In the genomic region with DNA sequence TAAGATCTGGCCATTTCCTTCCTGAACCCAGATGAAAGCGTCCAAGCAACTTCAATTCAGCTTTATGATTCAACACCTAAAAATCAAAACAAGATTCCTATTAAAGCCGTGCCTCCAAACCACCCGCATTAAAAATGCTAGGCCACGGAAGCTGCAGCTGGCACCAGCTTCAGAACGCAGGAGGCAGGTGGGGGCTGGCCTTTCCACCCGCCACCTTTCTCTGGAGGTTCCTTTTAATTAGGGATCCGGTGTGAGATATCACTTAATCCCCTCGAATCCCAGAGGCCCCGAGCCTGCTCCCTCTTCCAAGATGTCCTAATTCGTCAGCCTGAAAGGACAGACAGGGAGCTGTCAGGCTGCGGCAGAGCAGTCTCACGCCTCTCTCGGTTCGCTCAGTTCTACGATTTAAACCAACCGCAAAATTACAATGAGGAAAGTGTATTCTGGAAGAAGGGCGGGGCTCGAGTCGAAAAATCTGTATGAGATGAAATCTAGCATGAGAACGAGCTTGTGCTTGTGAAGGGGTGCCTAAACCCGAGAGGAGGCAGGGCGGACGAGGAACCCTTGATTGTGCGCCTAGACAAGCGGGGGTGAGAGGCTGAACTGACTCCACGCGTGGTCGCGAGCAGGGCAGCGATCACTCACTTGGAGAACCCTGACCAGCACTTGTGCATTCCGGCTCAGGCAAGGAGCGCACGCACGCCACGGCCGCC, we compare ENCODE assay signal across 9 mouse cellular contexts. TPM values are rescaled to one million over a fixed set of nuclear protein-coding genes. Genes with fewer than 3 reads are reported as not detected.
A peak's percentile ranks its signal among the peaks of the same experiment; 100 is the strongest.
DNase-seq lines count a peak whose midpoint lies in the region; ATAC-seq and TF ChIP-seq lines count a peak whose summit lies in the region.
"Had no signal": no experiment of that assay in that cellular context is flagged by ENCODE, and none has a peak within 500 bp of the region (broad histone marks: within the 10 kb centered on the region; RNA-seq: fewer than 3 reads in every experiment).

No protein-coding gene starts in this region.

- in situ Hi-C loops in ES-E14 (cut with MboI; ENCODE audit: low sequenced_read_pairs in 2 of 2, unreplicated experiment in 2 of 2): loop anchor here in 1 of 2 experiments (25.0 kb wide), 1 partner anchor 706 kb away; no protein-coding TSS in a partner anchor

- H3K27ac ChIP-seq in kidney, adult 2 months (ENCODE audit: insufficient read depth, low read depth, low read length): no peak overlapping the region
- H3K27ac ChIP-seq in ES-E14 (ENCODE audit: insufficient read depth, low read depth, low read length, poor library complexity, severe bottlenecking): no peak overlapping the region
- H3K27ac ChIP-seq in embryonic facial prominence, embryonic 14.5 days (replicated peaks; ENCODE audit: low read depth, low read length): no peak overlapping the region
- no peak overlapping the region for H3K27ac ChIP-seq in limb, embryonic 12.5 days
- H3K27ac ChIP-seq in small intestine, adult 2 months (ENCODE audit: insufficient read depth, low read depth, low read length): peak overlapping the region; percentile 21; the same call in 1 of the 2 replicates
- H3K27ac ChIP-seq: macrophage had no signal

- no peaks in the 10 kb centered on the region for H3K27me3 ChIP-seq in kidney, adult 2 months (replicated peaks; ENCODE audit: control insufficient read depth, insufficient read depth, low read length)
- peaks cover 58% of the 10 kb centered on the region for H3K27me3 ChIP-seq in embryonic facial prominence, embryonic 14.5 days (replicated peaks; ENCODE audit: control insufficient read depth, insufficient read depth, low read length)
- peaks cover 77% of the 10 kb centered on the region for H3K27me3 ChIP-seq in limb, embryonic 12.5 days
- peaks cover 29% of the 10 kb centered on the region; the same call in 1 of the 2 replicates for H3K27me3 ChIP-seq in small intestine, adult 2 months (ENCODE audit: control insufficient read depth, insufficient read depth, low read length)

- no peak for TF ChIP-seq CTCF in kidney, adult 2 months (conservative IDR thresholded peaks at IDR 0.05; ENCODE audit: insufficient read depth, insufficient read length, low read depth, low read length)
- TF ChIP-seq CTCF in small intestine, adult 2 months (IDR thresholded peaks at IDR 0.05; ENCODE audit: extremely low read depth, insufficient read length, insufficient replicate concordance, low read depth, low read length): no peak

- peak overlapping the region; percentile 77 for H3K9ac ChIP-seq in ES-E14 (ENCODE audit: insufficient read depth, low read depth, low read length, poor library complexity, severe bottlenecking)
- H3K9ac ChIP-seq in embryonic facial prominence, embryonic 14.5 days (ENCODE audit: low read depth, low read length): peak overlapping the region; percentile 54
- H3K9ac ChIP-seq in limb, embryonic 12.5 days (replicated peaks): peak overlapping the region; percentile 53

- H3K4me1 ChIP-seq in kidney, adult 2 months (ENCODE audit: control insufficient read depth, insufficient read depth, low read length): 0 out of 2 replicates have a peak, but pooled peaks cover 4% of the 10 kb centered on the region
- H3K4me1 ChIP-seq in ES-E14 (ENCODE audit: control insufficient read depth in 2 of 2, insufficient read depth in 2 of 2, low read length in 2 of 2, poor library complexity in 1 of 2): peaks cover 0 to 4% of the 10 kb centered on the region in 2 experiments; a peak in 1 of 4 replicates
- peaks cover 8% of the 10 kb centered on the region for H3K4me1 ChIP-seq in embryonic facial prominence, embryonic 14.5 days (ENCODE audit: control insufficient read depth, insufficient read depth, low read length)
- peaks cover 27% of the 10 kb centered on the region for H3K4me1 ChIP-seq in limb, embryonic 12.5 days (replicated peaks)
- peaks cover 4% of the 10 kb centered on the region; the same call in 1 of the 2 replicates for H3K4me1 ChIP-seq in small intestine, adult 2 months (ENCODE audit: control insufficient read depth, insufficient read depth, insufficient read length, low read length)

- no peaks in the 10 kb centered on the region for H3K9me3 ChIP-seq in ES-E14 (ENCODE audit: control insufficient read depth, insufficient read depth, low read depth, low read length)
- no peaks in the 10 kb centered on the region for H3K9me3 ChIP-seq in embryonic facial prominence, embryonic 14.5 days (ENCODE audit: control insufficient read depth, low read length)
- H3K9me3 ChIP-seq in limb, embryonic 12.5 days: no peaks in the 10 kb centered on the region

- no peak for TF ChIP-seq POLR2A in kidney, adult 2 months (IDR thresholded peaks at IDR 0.05; ENCODE audit: low read depth, low read length)
- no peak for TF ChIP-seq POLR2A in small intestine, adult 2 months (IDR thresholded peaks at IDR 0.05; ENCODE audit: low read depth, low read length)

- peak; percentile 4; the same call in 1 of the 2 replicates for ATAC-seq in embryonic facial prominence, embryonic 14.5 days (ENCODE audit: low read depth)
- no peak for ATAC-seq in limb, embryonic 12.5 days (ENCODE audit: insufficient number of reproducible peaks, insufficient read depth, low FRiP score, low TSS enrichment, low read depth)

- DNase-seq in kidney, adult 2 months: no peak
- no peak for DNase-seq in kidney, adult 9 months
- DNase-seq in ES-E14 (ENCODE audit: low read depth, low spot score): no peak
- DNase-seq in embryonic facial prominence, embryonic 14.5 days (ENCODE audit: low spot score): peak; percentile 42
- DNase-seq in natural killer cell, adult 2 months (ENCODE audit: low spot score in 2 of 2): no peak
- no peak for DNase-seq in spleen, adult 12 weeks (ENCODE audit: low spot score)

- peak overlapping the region; percentile 99 for H3K4me2 ChIP-seq in embryonic facial prominence, embryonic 14.5 days (ENCODE audit: low read depth, low read length)
- peak overlapping the region; percentile 98 for H3K4me2 ChIP-seq in limb, embryonic 12.5 days

- WGBS in kidney, adult 2 months: 10% methylated on average over 36 of the region's 36 CpGs
- WGBS in embryonic facial prominence, embryonic 14.5 days: 2% methylated on average over 36 of the region's 36 CpGs
- WGBS in limb, embryonic 12.5 days: under 1% methylated on average over 36 of the region's 36 CpGs
- WGBS in small intestine, adult 2 months: 6% methylated on average over 36 of the region's 36 CpGs

- peak overlapping the region; percentile 60 for H3K4me3 ChIP-seq in kidney, adult 2 months (ENCODE audit: insufficient read depth, low read depth, low read length)
- peak overlapping the region; percentile 72 to 73 for H3K4me3 ChIP-seq in ES-E14 (ENCODE audit: insufficient read depth in 1 of 2, low read depth in 1 of 2, low read length in 2 of 2, poor library complexity in 1 of 2, severe bottlenecking in 1 of 2)
- H3K4me3 ChIP-seq in embryonic facial prominence, embryonic 14.5 days (ENCODE audit: low read depth, low read length): peak overlapping the region; percentile 57
- H3K4me3 ChIP-seq in limb, embryonic 12.5 days (replicated peaks): peak overlapping the region; percentile 55
- H3K4me3 ChIP-seq in small intestine, adult 2 months (ENCODE audit: low read depth, low read length): peak overlapping the region; percentile 54

- no peaks in the 10 kb centered on the region for H3K36me3 ChIP-seq in kidney, adult 2 months (ENCODE audit: control insufficient read depth, insufficient read depth, low read length)
- H3K36me3 ChIP-seq in ES-E14 (ENCODE audit: control insufficient read depth, insufficient read depth, low read length, poor library complexity, severe bottlenecking): peaks cover 13% of the 10 kb centered on the region; the same call in 1 of the 2 replicates
- H3K36me3 ChIP-seq in embryonic facial prominence, embryonic 14.5 days (ENCODE audit: control insufficient read depth, insufficient read depth, low read length): no peaks in the 10 kb centered on the region
- no peaks in the 10 kb centered on the region for H3K36me3 ChIP-seq in limb, embryonic 12.5 days
- no peaks in the 10 kb centered on the region for H3K36me3 ChIP-seq in small intestine, adult 2 months (ENCODE audit: control insufficient read depth, insufficient read depth, low read length)

TF ChIP-seq in ES-E14, 5 proteins besides CTCF, POLR2A, EP300 and RAD21:
- TF ChIP-seq ZC3H11A (IDR thresholded peaks at IDR 0.05; ENCODE audit: borderline replicate concordance, low read depth, low read length) (no peak), MAFK (IDR thresholded peaks at IDR 0.05; ENCODE audit: insufficient read depth, low read depth, low read length) (no peak), CHD2 (IDR thresholded peaks at IDR 0.05; ENCODE audit: low read depth, low read length) (no peak), ZNF384 (IDR thresholded peaks at IDR 0.05; ENCODE audit: low read depth, low read length) (no peak), HCFC1 (IDR thresholded peaks at IDR 0.05; ENCODE audit: borderline replicate concordance, insufficient read depth, low read length) (no peak)

RNA-seq across cellular contexts. Expression of a gene that starts 1.5 kb away (rescaled TPM):
- 3.8 TPM in 2 replicates for polyA plus RNA-seq in kidney, adult 2 months (2012; rRNA removed)
- total RNA-seq in ES-E14 (2012; rRNA removed): 13.6 and 41.1 TPM in 2 replicates
- polyA plus RNA-seq in embryonic facial prominence, embryonic 14.5 days (2014; fragmentation: Nextera tagmentation; extraction: Ambion mirVana): 1.6 and 1.9 TPM in 2 replicates
- 1.3 and 1.8 TPM in 2 replicates for polyA plus RNA-seq in limb, embryonic 12.5 days (2016; fragmentation: Nextera tagmentation; extraction: Ambion mirVana)
- polyA plus RNA-seq in small intestine, adult 2 months (2012; rRNA removed): 1.4 and 1.9 TPM in 2 replicates
- polyA plus RNA-seq: macrophage had no signal
